ENCODE assay signal across 8 mouse cellular contexts in genomic region chr2:21037181-21037580, GRCm38 (mm10).
A peak's percentile ranks its signal among the peaks of the same experiment; 100 is the strongest.
DNase-seq lines count a peak whose midpoint lies in the region; ATAC-seq and TF ChIP-seq lines count a peak whose summit lies in the region.

No protein-coding gene starts in this region.

- H3K4me1 ChIP-seq in kidney, embryonic 15.5 days, result no peaks in the 10 kb centered on the region
- peaks cover 6% of the 10 kb centered on the region for H3K4me1 ChIP-seq in embryonic fibroblast, embryonic 13.5 days (ENCODE audit: control insufficient read depth, insufficient read depth, low read length)
- H3K4me1 ChIP-seq in heart, embryonic 14.5 days (ENCODE audit: control insufficient read depth in 2 of 2, insufficient read depth in 2 of 2, low read length in 2 of 2), result peaks cover 7 to 17% of the 10 kb centered on the region in 2 experiments
- peaks cover 37% of the 10 kb centered on the region for H3K4me1 ChIP-seq in lung, embryonic 15.5 days

- H3K4me2 ChIP-seq in kidney, embryonic 15.5 days, result no peak overlapping the region
- H3K4me2 ChIP-seq in heart, embryonic 14.5 days (ENCODE audit: low read length), result peak overlapping the region; percentile 16; the same call in 1 of the 2 replicates
- no peak overlapping the region for H3K4me2 ChIP-seq in lung, embryonic 15.5 days

- no peak overlapping the region for H3K27ac ChIP-seq in kidney, embryonic 15.5 days
- H3K27ac ChIP-seq in embryonic fibroblast, embryonic 13.5 days (ENCODE audit: insufficient read depth, low read length), result peak overlapping the region; percentile 42
- H3K27ac ChIP-seq in heart, embryonic 14.5 days (replicated peaks in 1 of 2; ENCODE audit: control insufficient read depth in 1 of 2, insufficient read depth in 1 of 2, low read depth in 2 of 2, low read length in 2 of 2), result peak overlapping the region; percentile 39 to 40; a peak in 3 of 4 replicates
- H3K27ac ChIP-seq in lung, embryonic 15.5 days, result no peak overlapping the region; the same call in 1 of the 2 replicates

- WGBS in kidney, embryonic 15.5 days, result 62% methylated on average over 8 of the region's 8 CpGs
- WGBS in heart, embryonic 14.5 days, result 22% methylated on average over 8 of the region's 8 CpGs
- 24% methylated on average over 8 of the region's 8 CpGs for WGBS in lung, embryonic 15.5 days

- H3K9ac ChIP-seq in kidney, embryonic 15.5 days, result no peak overlapping the region
- H3K9ac ChIP-seq in heart, embryonic 14.5 days (ENCODE audit: low read length), result no peak overlapping the region
- no peak overlapping the region for H3K9ac ChIP-seq in lung, embryonic 15.5 days

- DNase-seq in kidney, postnatal 14 days, result peak; percentile 14
- DNase-seq in telencephalon, adult 2 months (ENCODE audit: low read depth, low spot score), result peak; percentile 95
- DNase-seq in kidney, adult 11 months, result no peak
- DNase-seq in thymus, postnatal 0 days (ENCODE audit: low spot score), result no peak

- no peaks in the 10 kb centered on the region for H3K9me3 ChIP-seq in kidney, embryonic 15.5 days (replicated peaks)
- H3K9me3 ChIP-seq in heart, embryonic 14.5 days (ENCODE audit: control insufficient read depth, low read length), result no peaks in the 10 kb centered on the region
- no peaks in the 10 kb centered on the region for H3K9me3 ChIP-seq in lung, embryonic 15.5 days

- no peaks in the 10 kb centered on the region for H3K36me3 ChIP-seq in kidney, embryonic 15.5 days
- H3K36me3 ChIP-seq in heart, embryonic 14.5 days (ENCODE audit: control insufficient read depth, insufficient read depth, low read length), result no peaks in the 10 kb centered on the region
- H3K36me3 ChIP-seq in lung, embryonic 15.5 days, result no peaks in the 10 kb centered on the region

- no peak overlapping the region for H3K4me3 ChIP-seq in kidney, embryonic 15.5 days (replicated peaks)
- no peak overlapping the region for H3K4me3 ChIP-seq in embryonic fibroblast, embryonic 13.5 days (ENCODE audit: insufficient read depth, low read length)
- H3K4me3 ChIP-seq in heart, embryonic 14.5 days (ENCODE audit: control insufficient read depth in 1 of 2, insufficient read depth in 1 of 2, low read depth in 1 of 2, low read length in 2 of 2), result no peak overlapping the region
- no peak overlapping the region for H3K4me3 ChIP-seq in lung, embryonic 15.5 days

- H3K27me3 ChIP-seq in kidney, embryonic 15.5 days, result no peaks in the 10 kb centered on the region
- H3K27me3 ChIP-seq in heart, embryonic 14.5 days (ENCODE audit: control insufficient read depth, insufficient read depth, low read length), result no peaks in the 10 kb centered on the region
- H3K27me3 ChIP-seq in lung, embryonic 15.5 days, result no peaks in the 10 kb centered on the region

- no peak for ATAC-seq in kidney, embryonic 15.5 days (replicated peaks; ENCODE audit: low FRiP score)
- peak; percentile 64; the same call in 1 of the 2 replicates for ATAC-seq in heart, embryonic 14.5 days (ENCODE audit: insufficient number of reproducible peaks, insufficient read depth, low FRiP score, low read depth)
- peak; percentile 88 for ATAC-seq in lung, embryonic 15.5 days (ENCODE audit: borderline replicate concordance, extremely low read depth, low FRiP score, low TSS enrichment)

- TF ChIP-seq CTCF in embryonic fibroblast, embryonic 13.5 days (IDR thresholded peaks at IDR 0.05; ENCODE audit: borderline replicate concordance, insufficient read depth, low read length), result no peak

- TF ChIP-seq POLR2A in embryonic fibroblast, embryonic 13.5 days (IDR thresholded peaks at IDR 0.05; ENCODE audit: low read depth, low read length), result no peak

Comparison
In these comparisons a context has a peak if more than half of its experiments do, and no peak if none do; other contexts are left out.
1. DNase-seq: peak in kidney, postnatal 14 days (single experiment) and telencephalon, adult 2 months (single experiment); none in kidney, adult 11 months (single experiment) and thymus, postnatal 0 days (single experiment).
2. H3K27ac ChIP-seq: peak in embryonic fibroblast, embryonic 13.5 days (single experiment) and heart, embryonic 14.5 days (2 of 2); none in kidney, embryonic 15.5 days (single experiment) and lung, embryonic 15.5 days (single experiment).